Mouse (Mus musculus) c-Kit-negative CD71-positive TER-119-positive erythroid progenitor cells, embryonic 14.5 days (primary cell): Measurements from ENCODE around the gene Pakap.

Experiments used
- DNase-seq: peaks from one replicate; pipeline ENCODE4 v3.0.0-alpha.2; 2013; ENCODE audit warnings: low read depth, low spot score

Gene Pakap

DNA sequence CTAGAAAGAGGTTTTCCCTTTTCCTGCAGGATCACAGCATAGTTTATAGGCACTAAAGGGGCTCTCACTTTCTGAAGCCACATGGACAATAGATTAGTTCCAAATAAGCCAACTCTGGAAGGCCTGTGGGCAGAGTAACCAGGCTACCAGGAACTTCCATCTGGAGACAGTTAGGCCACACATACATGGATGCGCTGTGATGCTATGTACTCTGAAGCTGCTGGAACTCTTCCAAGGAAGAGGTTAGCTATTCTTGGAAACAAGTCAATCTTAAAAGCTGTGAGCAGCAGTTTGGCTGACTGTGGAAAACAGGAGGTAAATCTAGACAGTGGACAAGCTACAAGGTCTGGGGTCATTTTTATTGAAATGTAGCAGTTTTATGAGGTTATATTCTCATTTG is 196.4 kb downstream of the Pakap start:
- no peak for DNase-seq

DNA sequence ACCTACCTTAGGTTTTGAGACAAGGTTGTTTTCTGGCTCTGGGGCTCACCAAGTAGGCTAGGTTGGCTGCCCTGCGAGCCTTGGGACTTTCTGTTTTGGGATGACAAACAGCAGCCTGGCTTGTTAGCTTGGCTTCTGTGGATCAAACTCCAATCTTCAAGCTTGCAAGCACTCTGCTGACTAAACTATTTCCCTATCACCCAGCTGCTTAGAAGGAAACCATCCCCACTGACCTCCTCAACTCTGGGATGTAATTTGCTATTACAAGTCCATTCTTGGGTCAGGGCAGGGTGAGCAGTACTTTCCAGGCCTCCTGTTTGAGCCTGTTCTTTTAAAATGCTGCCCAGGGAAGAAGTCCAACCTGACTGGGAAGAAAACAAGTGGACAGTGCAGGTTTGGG is 196.9 kb downstream of the Pakap start:
- DNase-seq, result no peak

GRCm38 (mm10) chr4:57765806-57766205 is 197.8 kb downstream of the Pakap start:
- DNase-seq, result no peak

DNA sequence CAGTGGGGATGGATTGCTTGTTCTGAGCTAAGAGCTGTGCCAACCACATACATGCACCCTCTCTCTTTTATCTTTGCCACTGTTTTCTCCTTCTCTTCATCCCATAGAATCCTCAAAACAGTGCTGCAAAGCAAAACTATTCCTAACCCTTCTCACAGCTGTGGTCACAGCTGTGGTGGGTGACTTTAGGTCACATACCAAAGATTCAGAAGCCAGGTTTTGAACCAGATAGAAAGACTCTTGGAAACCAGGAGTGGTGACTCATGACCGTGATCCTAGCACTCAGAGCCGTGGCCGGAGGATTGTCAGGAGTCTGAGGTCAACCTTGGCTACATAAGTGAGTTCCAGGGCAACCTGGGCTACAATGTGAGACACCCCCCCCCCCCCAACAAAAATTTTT is 201.0 kb downstream of the Pakap start:
- DNase-seq, result no peak

GRCm38 (mm10) chr4:57770185-57770823 is 202.3 kb downstream of the Pakap start:
- DNase-seq, result no peak

DNA sequence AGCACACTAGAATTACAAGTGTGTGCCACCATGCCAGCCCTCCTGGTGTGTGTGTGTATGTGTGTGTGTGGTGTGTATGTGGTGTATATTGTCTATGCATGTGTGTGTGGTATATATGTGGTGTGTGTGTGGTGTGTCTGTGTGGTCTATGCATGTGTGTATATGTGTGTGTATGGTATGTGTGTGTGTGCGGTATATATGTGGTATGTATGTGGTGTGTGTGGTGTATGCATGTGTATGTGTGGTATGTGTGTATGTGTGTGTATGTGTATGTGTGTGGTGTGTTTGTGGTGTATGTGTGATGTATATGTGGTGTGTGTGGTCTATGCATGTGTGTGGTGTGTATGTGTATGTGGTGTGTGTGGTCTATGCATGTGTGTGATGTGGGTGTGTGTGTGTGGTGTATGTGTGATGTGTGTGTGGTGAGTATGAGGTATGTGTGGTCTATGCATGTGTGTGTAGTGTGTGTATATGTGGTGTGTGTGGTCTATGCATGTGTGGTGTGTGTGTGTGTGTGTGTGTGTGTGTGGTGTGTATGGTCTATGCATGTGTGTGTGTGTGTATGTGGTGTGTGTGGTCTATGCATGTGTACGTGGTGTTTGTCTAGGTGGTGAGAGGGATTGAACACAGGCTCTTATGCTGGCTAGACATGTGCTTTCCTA is 203.7 kb downstream of the Pakap start:
- DNase-seq, result no peak

- no peak for DNase-seq
Observed at GRCm38 (mm10) chr4:57772851-57773510, 205.0 kb downstream of the Pakap start.

GRCm38 (mm10) chr4:57774517-57774916 is 206.5 kb downstream of the Pakap start:
- no peak for DNase-seq

GRCm38 (mm10) chr4:57775582-57775981 is 207.6 kb downstream of the Pakap start:
- no peak for DNase-seq

DNA sequence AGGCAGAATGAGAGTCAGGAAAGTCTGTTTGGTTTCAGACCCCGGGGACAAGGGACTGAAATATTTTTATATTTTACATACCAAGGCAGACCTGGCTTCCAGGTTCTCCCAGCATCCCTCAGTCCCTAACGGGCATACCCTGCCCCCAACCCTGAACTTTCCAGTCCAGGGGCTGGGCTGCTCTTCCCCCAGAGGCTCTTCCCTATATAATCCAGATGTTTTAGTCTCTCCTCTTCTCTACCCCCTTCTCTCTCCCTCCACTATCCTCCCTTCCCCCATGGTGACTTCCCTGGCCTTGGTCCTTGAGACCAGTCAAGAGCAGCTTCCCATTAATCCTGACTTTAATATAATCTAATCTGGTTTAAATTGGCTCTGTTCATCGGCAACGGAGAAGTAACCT is 212.4 kb downstream of the Pakap start:
- no peak for DNase-seq

DNA sequence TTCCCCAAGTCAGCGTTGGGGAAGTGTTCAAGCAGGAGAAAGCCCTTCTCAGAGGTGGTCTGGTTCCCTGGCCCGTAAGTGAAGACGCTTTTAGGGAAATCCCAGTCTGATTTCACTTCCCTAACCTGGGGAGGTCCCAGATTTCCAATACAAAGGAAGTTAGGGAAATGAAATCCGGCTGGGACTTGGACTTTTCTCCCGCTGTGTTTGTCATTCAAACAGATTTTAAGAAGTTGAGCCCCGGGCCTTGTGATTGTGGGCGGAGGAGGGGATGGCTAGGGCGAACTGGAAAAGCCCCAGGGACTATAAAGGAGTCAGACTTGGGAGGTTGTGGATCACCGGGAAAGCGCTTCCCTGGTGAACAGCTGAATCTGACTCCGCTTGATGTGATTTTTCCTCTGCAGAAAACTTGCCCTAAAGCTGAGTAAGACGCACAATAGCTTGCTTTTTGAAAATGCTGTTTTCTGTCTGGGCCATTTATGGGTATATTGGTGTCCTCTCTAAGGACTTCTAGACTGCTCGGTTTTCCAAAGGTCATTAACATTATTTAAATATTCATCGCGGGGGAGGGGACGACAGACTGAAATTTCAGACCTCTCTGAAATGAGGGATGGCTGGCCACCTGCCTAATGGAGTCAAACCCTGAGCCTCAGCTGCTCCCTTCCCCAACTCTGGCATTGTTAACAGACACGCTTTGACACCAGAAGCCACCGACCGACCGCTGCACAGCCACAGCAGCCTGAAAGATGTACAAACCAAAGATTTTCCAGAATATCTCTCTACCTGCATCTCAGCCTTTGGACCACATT is 213.1 kb downstream of the Pakap start:
- DNase-seq, result no peak

GRCm38 (mm10) chr4:57781994-57782393 is 214.0 kb downstream of the Pakap start:
- DNase-seq, result no peak

- DNase-seq, result no peak
Observed at GRCm38 (mm10) chr4:57782549-57783390, 214.8 kb downstream of the Pakap start.

DNA sequence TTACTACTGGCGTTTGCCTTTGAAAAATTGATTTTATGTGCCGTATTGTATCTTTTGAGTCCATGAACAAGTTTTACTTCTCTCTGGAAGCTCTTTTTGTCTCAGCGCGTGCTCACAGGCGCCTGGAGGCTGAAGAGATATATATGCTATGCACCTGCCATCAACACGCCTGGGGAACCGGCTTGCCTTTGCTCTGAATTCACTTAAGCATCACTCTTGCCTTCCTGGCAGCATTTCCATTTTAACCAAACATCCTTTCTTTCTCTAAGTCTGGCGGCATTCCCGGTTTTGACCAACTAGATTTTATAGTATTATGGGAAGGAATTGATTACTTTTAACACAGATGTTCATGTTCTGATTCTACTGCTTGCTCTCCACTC is 215.4 kb downstream of the Pakap start:
- DNase-seq, result no peak

DNA sequence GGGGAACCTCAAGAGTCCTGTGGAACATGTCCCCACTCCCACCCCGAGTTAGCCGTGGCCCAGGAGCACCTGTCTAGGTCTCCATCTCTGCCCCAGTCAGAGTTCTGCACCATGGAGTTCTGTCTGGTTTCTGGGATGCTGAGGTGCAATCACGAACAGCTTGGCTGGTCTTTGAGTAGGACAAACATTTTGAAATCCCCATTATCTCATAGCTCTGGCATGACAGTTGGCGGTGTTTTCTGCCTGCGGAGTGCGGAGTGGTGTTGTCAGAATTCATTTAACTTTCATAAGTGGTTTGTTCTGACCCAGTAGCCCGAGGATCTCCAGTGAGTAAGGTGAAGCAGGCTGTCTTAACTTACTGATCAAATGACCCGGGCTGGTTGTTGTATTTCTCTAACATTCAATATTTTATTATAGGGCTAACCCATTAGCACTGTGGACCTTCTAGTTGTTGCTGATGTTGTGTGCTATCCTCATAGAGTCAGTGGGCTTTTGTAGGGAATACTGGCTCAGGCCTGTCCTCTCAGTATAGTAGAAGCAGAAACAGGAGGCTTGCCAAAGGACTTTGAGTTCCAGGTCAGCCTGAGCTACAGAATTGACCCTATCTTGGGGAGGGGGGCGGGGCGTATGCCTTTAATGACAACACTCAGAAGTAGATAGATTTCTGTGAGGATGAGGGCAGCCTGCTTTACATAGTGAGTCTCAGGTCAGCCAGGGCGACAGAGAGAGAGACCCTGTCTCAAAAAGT is 216.0 kb downstream of the Pakap start:
- DNase-seq, result no peak

GRCm38 (mm10) chr4:57788709-57789108 is 220.7 kb downstream of the Pakap start:
- no peak for DNase-seq

GRCm38 (mm10) chr4:57789118-57789517 is 221.1 kb downstream of the Pakap start:
- DNase-seq, result no peak

DNA sequence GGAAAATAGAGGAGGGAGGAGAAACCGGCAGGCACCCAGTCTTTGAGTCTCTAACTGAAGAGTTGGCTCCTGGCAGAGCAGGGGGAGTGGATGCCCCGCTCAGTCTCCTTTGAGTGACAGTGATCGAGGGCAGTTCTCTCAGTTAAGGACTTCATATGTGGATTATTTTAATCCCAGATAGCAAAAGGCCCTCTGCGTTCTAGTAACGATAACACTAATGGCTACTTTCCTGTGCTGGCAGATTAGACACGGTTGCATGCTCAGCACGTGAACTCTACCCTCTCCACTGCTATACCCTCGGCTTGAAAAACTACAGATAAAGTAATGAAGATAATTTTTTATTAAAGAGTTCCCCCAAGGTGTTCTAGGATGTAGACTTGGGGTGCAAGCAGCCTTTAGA is 226.0 kb downstream of the Pakap start:
- no peak for DNase-seq

DNA sequence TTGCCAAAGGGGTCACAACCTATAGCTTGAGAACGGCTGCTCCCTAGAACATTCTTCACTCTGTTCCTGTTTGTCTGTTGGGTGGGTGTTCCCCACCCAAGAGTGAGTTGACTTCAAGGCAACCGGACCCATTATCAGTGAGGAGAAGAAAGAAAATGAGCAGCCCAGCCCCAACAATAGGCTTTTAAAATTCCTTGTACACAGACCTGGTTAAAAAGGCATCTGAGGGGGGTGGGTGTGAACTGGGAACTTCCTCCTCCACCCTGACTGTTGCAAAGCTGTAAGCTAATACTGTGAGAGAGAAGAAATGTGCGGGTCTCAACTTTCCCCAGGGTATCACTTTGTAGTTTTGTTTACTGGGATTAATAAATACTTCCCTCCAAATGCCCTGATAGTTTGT is 226.6 kb downstream of the Pakap start:
- DNase-seq, result no peak

- DNase-seq, result no peak
Observed at GRCm38 (mm10) chr4:57797548-57798285, 229.7 kb downstream of the Pakap start.
